Mouse (Mus musculus): ENCODE measurements around the gene Rasgrf1.
"Not testable (repeated sequence)": the region's sequence is repeated elsewhere in the genome, so short reads cannot be mapped to it uniquely, and the experiment has no call there.

Rasgrf1 gene

GRCm38 (mm10) chr9:90054371-90055145, 144.8 kb downstream of the Rasgrf1 start:
- Histone ChIP-seq H3K36me3 (ENCODE audit: insufficient read depth, low read length) (no peaks in the 10 kb centered on the region), H3K9me3 (ENCODE audit: low read length) (peaks cover 3% of the 10 kb centered on the region; the same call in 1 of the 2 replicates), H3K27me3 (ENCODE audit: insufficient read depth, low read length) (peaks cover 27% of the 10 kb centered on the region), H3K4me1 (replicated peaks; ENCODE audit: low read depth, low read length) (0 out of 2 replicates have a peak, but pooled peaks cover 5% of the 10 kb centered on the region), H3K4me3 (replicated peaks; ENCODE audit: low read length) (peak overlapping the region; percentile 78)
- TF ChIP-seq POU5F1 (IDR thresholded peaks at IDR 0.05; ENCODE audit: borderline replicate concordance, low read length) (no peak), CTCF (conservative IDR thresholded peaks at IDR 0.05; ENCODE audit: low read length) (no peak; the same call in 1 of the 2 replicates), NANOG (IDR thresholded peaks at IDR 0.05; ENCODE audit: borderline replicate concordance, low read length) (no peak)

GRCm38 (mm10) chr9:90055409-90055808, 145.7 kb downstream of the Rasgrf1 start:
- peaks cover 27% of the 10 kb centered on the region for H3K27me3 ChIP-seq (ENCODE audit: insufficient read depth, low read length)
- H3K36me3 ChIP-seq (ENCODE audit: insufficient read depth, low read length): no peaks in the 10 kb centered on the region
- H3K9me3 ChIP-seq (ENCODE audit: low read length): peaks cover 3% of the 10 kb centered on the region; the same call in 1 of the 2 replicates
- TF ChIP-seq CTCF (conservative IDR thresholded peaks at IDR 0.05; ENCODE audit: low read length) (no peak), POU5F1 (IDR thresholded peaks at IDR 0.05; ENCODE audit: borderline replicate concordance, low read length) (no peak), NANOG (IDR thresholded peaks at IDR 0.05; ENCODE audit: borderline replicate concordance, low read length) (no peak)
- H3K4me3 ChIP-seq (replicated peaks; ENCODE audit: low read length): no peak overlapping the region
- H3K4me1 ChIP-seq (replicated peaks; ENCODE audit: low read depth, low read length): 0 out of 2 replicates have a peak, but pooled peaks cover 5% of the 10 kb centered on the region

DNA sequence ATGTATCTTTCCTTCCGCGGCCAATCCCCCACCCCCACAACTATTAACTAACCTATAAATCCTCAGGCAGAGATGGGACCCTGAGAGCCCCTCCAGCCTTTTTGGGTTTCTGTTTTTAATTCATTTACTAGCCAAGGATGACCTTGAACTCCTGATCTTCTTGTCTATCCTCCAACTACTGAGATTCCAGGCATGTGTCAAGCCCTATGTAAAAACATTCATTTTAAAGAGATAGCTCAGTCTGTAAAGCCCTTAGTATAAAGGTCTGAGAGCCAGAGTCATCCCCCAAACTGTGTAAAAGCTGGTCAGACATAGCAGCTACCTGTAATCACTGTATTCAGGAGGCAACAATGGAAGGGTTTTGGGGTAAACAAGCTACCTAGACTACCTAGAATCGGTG, 146.2 kb downstream of the Rasgrf1 start:
- Histone ChIP-seq H3K4me3 (replicated peaks; ENCODE audit: low read length) (no peak overlapping the region), H3K36me3 (ENCODE audit: insufficient read depth, low read length) (no peaks in the 10 kb centered on the region), H3K9me3 (ENCODE audit: low read length) (no peaks in the 10 kb centered on the region), H3K27me3 (ENCODE audit: insufficient read depth, low read length) (peaks cover 27% of the 10 kb centered on the region), H3K4me1 (replicated peaks; ENCODE audit: low read depth, low read length) (0 out of 2 replicates have a peak, but pooled peaks cover 5% of the 10 kb centered on the region)
- no peak for TF ChIP-seq CTCF (conservative IDR thresholded peaks at IDR 0.05; ENCODE audit: low read length)
- no peak for TF ChIP-seq POU5F1 (IDR thresholded peaks at IDR 0.05; ENCODE audit: borderline replicate concordance, low read length)
- TF ChIP-seq NANOG (IDR thresholded peaks at IDR 0.05; ENCODE audit: borderline replicate concordance, low read length): no peak

DNA sequence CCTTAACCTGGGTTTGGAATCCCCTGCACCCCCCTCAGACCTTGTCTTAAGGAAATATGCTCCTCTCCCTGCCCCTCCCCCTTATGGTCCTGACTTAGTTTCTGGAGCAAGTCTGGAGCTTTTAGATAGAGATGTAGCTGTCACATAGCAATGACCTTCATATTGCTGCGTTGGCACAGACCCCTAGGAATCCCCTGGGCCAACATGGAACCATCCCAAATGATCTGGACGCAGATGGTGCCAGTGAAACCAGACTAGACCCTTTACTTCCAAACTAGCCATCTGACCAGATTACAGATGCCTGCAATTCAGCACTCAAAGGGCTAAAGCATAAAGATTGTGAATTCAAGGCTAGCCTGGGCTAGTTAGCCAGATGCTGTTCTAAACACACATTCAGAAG, 147.0 kb downstream of the Rasgrf1 start:
- peaks cover 27% of the 10 kb centered on the region for H3K27me3 ChIP-seq (ENCODE audit: insufficient read depth, low read length)
- no peaks in the 10 kb centered on the region for H3K9me3 ChIP-seq (ENCODE audit: low read length)
- H3K4me3 ChIP-seq (replicated peaks; ENCODE audit: low read length): no peak overlapping the region
- TF ChIP-seq CTCF (conservative IDR thresholded peaks at IDR 0.05; ENCODE audit: low read length): no peak
- TF ChIP-seq NANOG (IDR thresholded peaks at IDR 0.05; ENCODE audit: borderline replicate concordance, low read length): no peak
- no peak for TF ChIP-seq POU5F1 (IDR thresholded peaks at IDR 0.05; ENCODE audit: borderline replicate concordance, low read length)
- H3K4me1 ChIP-seq (replicated peaks; ENCODE audit: low read depth, low read length): 0 out of 2 replicates have a peak, but pooled peaks cover 5% of the 10 kb centered on the region
- no peaks in the 10 kb centered on the region for H3K36me3 ChIP-seq (ENCODE audit: insufficient read depth, low read length)

DNA sequence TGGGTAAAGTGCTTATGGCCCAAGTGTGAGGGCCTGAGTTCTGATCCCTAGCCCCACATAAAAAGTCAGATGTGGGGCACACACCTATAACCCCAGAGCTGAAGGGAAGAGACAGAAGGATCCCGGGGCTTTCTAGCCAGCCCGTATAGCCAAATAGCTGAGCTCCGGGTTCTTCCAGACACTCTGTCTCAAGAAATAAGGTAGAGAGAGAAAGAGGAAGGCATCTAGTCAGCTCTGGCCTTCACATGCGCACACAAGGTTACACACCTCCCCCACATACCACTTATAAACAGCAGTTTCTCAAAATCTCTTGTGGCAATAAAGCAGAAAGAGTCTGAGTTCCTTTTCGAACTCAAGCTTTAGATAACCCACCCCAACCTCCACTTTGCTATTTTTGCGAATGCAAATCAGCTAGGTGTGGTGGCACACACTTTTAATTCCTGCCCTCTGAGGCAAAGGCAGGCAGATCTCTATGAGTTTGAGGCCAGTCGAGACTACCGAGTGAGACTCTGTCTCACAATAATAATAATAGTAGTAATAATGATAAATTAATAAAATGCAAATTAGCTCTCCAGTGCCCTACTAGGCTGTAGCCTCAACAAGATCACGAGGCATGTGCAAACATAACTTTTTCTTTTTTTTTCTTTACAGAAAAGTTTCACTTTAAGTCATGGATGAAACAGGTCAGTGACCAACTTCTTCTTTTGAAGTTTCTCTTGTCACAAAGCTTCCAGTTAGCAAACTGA, 150.3 kb downstream of the Rasgrf1 start:
- H3K9me3 ChIP-seq (ENCODE audit: low read length): no peaks in the 10 kb centered on the region
- peaks cover 10% of the 10 kb centered on the region for H3K27me3 ChIP-seq (ENCODE audit: insufficient read depth, low read length)
- H3K4me1 ChIP-seq (replicated peaks; ENCODE audit: low read depth, low read length): 0 out of 2 replicates have a peak, but pooled peaks cover under 1% of the 10 kb centered on the region
- no peak for TF ChIP-seq CTCF (conservative IDR thresholded peaks at IDR 0.05; ENCODE audit: low read length)
- TF ChIP-seq POU5F1 (IDR thresholded peaks at IDR 0.05; ENCODE audit: borderline replicate concordance, low read length): no peak
- no peak for TF ChIP-seq NANOG (IDR thresholded peaks at IDR 0.05; ENCODE audit: borderline replicate concordance, low read length)
- H3K36me3 ChIP-seq (ENCODE audit: insufficient read depth, low read length): no peaks in the 10 kb centered on the region
- no peak overlapping the region for H3K4me3 ChIP-seq (replicated peaks; ENCODE audit: low read length)

- TF ChIP-seq NANOG (IDR thresholded peaks at IDR 0.05; ENCODE audit: borderline replicate concordance, low read length) (no peak), CTCF (conservative IDR thresholded peaks at IDR 0.05; ENCODE audit: low read length) (no peak), POU5F1 (IDR thresholded peaks at IDR 0.05; ENCODE audit: borderline replicate concordance, low read length) (no peak)
- H3K27me3 ChIP-seq (ENCODE audit: insufficient read depth, low read length): peaks cover 14% of the 10 kb centered on the region
- H3K4me3 ChIP-seq (replicated peaks; ENCODE audit: low read length): no peak overlapping the region
- no peaks in the 10 kb centered on the region for H3K36me3 ChIP-seq (ENCODE audit: insufficient read depth, low read length)
- H3K4me1 ChIP-seq (replicated peaks; ENCODE audit: low read depth, low read length): no peaks in the 10 kb centered on the region
- no peaks in the 10 kb centered on the region for H3K9me3 ChIP-seq (ENCODE audit: low read length)
Measured at GRCm38 (mm10) chr9:90060574-90060875, 150.8 kb downstream of the Rasgrf1 start.

- H3K27me3 ChIP-seq (ENCODE audit: insufficient read depth, low read length): peaks cover 11% of the 10 kb centered on the region
- not testable (repeated sequence) for H3K36me3 ChIP-seq (ENCODE audit: insufficient read depth, low read length); H3K9me3 ChIP-seq (ENCODE audit: low read length); H3K4me1 ChIP-seq (replicated peaks; ENCODE audit: low read depth, low read length); H3K4me3 ChIP-seq (replicated peaks; ENCODE audit: low read length)
Measured at GRCm38 (mm10) chr9:90060932-90061331, 151.2 kb downstream of the Rasgrf1 start.

DNA sequence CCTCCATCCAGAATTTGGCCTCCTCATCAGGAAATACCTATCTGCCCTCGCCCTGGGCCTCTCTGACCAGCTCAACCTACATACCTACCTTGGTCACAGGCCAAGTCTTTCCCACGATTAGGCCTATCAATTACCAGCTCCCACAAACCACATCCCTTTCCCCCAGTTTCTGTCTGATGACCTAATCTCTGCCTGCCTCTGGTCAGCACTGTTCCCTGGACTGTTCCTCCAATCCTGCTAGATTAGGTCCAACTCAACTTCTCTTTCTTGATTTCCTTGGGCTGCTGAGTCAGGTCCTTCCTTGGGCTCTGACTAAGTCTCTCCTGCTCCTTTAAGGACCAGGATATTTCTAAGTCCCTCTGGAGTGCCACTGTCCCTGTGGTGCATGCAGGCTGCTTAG, 157.6 kb downstream of the Rasgrf1 start:
- no peak overlapping the region for H3K4me3 ChIP-seq (replicated peaks; ENCODE audit: low read length)
- peaks cover 6% of the 10 kb centered on the region; the same call in 1 of the 2 replicates for H3K27me3 ChIP-seq (ENCODE audit: insufficient read depth, low read length)
- no peak for TF ChIP-seq CTCF (conservative IDR thresholded peaks at IDR 0.05; ENCODE audit: low read length)
- TF ChIP-seq POU5F1 (IDR thresholded peaks at IDR 0.05; ENCODE audit: borderline replicate concordance, low read length): no peak
- TF ChIP-seq NANOG (IDR thresholded peaks at IDR 0.05; ENCODE audit: borderline replicate concordance, low read length): no peak
- no peaks in the 10 kb centered on the region for H3K9me3 ChIP-seq (ENCODE audit: low read length)
- no peaks in the 10 kb centered on the region for H3K4me1 ChIP-seq (replicated peaks; ENCODE audit: low read depth, low read length)
- H3K36me3 ChIP-seq (ENCODE audit: insufficient read depth, low read length): no peaks in the 10 kb centered on the region

Measured in E14TG2a.4 (cell line).